In the genomic region with DNA sequence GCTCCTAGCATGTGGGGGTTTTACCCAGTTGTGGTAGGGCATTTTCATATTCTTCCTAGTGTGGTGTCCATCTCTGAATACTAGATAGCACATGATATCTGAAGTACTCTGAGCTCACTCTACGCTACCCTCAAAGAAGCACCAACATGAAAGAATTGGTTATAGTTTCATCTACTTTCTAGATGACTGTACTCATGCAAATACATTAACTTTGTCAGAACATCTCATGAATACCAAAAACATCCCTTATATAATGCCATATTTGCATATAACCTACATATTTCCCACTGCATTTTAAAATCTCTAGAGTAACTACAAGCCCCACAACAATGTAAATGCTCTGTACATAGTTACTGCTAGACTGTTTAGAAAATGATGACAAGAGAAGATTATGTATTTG, we compare ENCODE assay signal across 24 mouse cellular contexts. TPM values are rescaled to one million over a fixed set of nuclear protein-coding genes. Genes with fewer than 3 reads are reported as not detected.
A peak's percentile ranks its signal among the peaks of the same experiment; 100 is the strongest.
DNase-seq lines count a peak whose midpoint lies in the region; ATAC-seq and TF ChIP-seq lines count a peak whose summit lies in the region.
"Had no signal": no experiment of that assay in that cellular context is flagged by ENCODE, and none has a peak within 500 bp of the region (broad histone marks: within the 10 kb centered on the region; RNA-seq: fewer than 3 reads in every experiment).

No protein-coding gene starts in this region.

- no peak overlapping the region for H3K4me3 ChIP-seq in kidney, embryonic 15.5 days (replicated peaks)
- no peak overlapping the region for H3K4me3 ChIP-seq in CH12.LX (replicated peaks in 1 of 3; ENCODE audit: low read depth in 2 of 3, low read length in 2 of 3, poor library complexity in 1 of 3)
- H3K4me3 ChIP-seq in stomach, postnatal 0 days (ENCODE audit: low read depth, low read length): no peak overlapping the region

- peaks cover 21% of the 10 kb centered on the region for H3K4me1 ChIP-seq in kidney, embryonic 15.5 days
- peaks cover 2 to 51% of the 10 kb centered on the region in 2 experiments; a peak in 3 of 4 replicates for H3K4me1 ChIP-seq in CH12.LX (ENCODE audit: control insufficient read depth in 1 of 2, insufficient read depth in 2 of 2)
- peaks cover 6% of the 10 kb centered on the region for H3K4me1 ChIP-seq in stomach, postnatal 0 days (replicated peaks; ENCODE audit: control insufficient read depth, insufficient read depth)

- H3K27me3 ChIP-seq in kidney, embryonic 15.5 days: no peaks in the 10 kb centered on the region
- H3K27me3 ChIP-seq in CH12.LX (replicated peaks): no peaks in the 10 kb centered on the region
- H3K27me3 ChIP-seq in stomach, postnatal 0 days (ENCODE audit: control insufficient read depth, insufficient read depth, low read length): no peaks in the 10 kb centered on the region
- H3K27me3 ChIP-seq: Patski had no signal

- dilution Hi-C loops in CH12.LX (cut with MboI; ENCODE audit: extremely low pct_ligation_motif_present, extremely low pct_unique_long_range_greater_than_20kb, low sequenced_read_pairs): no loop called here

- H3K9ac ChIP-seq in kidney, embryonic 15.5 days: no peak overlapping the region
- H3K9ac ChIP-seq in CH12.LX (ENCODE audit: insufficient read depth, low read depth): no peak overlapping the region
- no peak overlapping the region for H3K9ac ChIP-seq in stomach, postnatal 0 days (ENCODE audit: low read length)

- no peak for DNase-seq in frontal cortex, postnatal 25 days (ENCODE audit: low spot score in 2 of 2)
- DNase-seq in kidney, adult 18-20 months: no peak
- DNase-seq in CH12.LX (ENCODE audit: extremely low read depth): no peak
- peak; percentile 22 for DNase-seq in telencephalon, adult 2 months (ENCODE audit: low read depth, low spot score)
- no peak for DNase-seq in right cerebral cortex, postnatal 36 days (ENCODE audit: low spot score in 2 of 2)
- no peak for DNase-seq in stomach, postnatal 0 days (ENCODE audit: low spot score)
- DNase-seq: adrenal gland, adult 2 months; adrenal gland, adult 8-10 months; adrenal gland, postnatal 10 days; adrenal gland, postnatal 14 days; adrenal gland, postnatal 25 days; adrenal gland, postnatal 36 days; B cell, adult 2 months; cerebellum, adult 11 months; cerebellum, adult 11-12 months; cerebellum, adult 18-20 months had no signal

- TF ChIP-seq RAD21 in CH12.LX (IDR thresholded peaks at IDR 0.05; ENCODE audit: low read depth, low read length): no peak

- H3K79me2 ChIP-seq in CH12.LX (replicated peaks; ENCODE audit: control insufficient read depth, extremely low read depth, insufficient read depth, poor library complexity, severe bottlenecking): no peaks in the 10 kb centered on the region

- no peaks in the 10 kb centered on the region for H3K36me3 ChIP-seq in kidney, embryonic 15.5 days
- no peaks in the 10 kb centered on the region for H3K36me3 ChIP-seq in CH12.LX (replicated peaks in 1 of 2; ENCODE audit: control insufficient read depth in 1 of 2, insufficient read depth in 1 of 2, low read length in 1 of 2)
- H3K36me3 ChIP-seq in stomach, postnatal 0 days (ENCODE audit: control insufficient read depth, insufficient read depth, low read length): no peaks in the 10 kb centered on the region
- H3K36me3 ChIP-seq: G1E had no signal

- TF ChIP-seq POLR2A in CH12.LX (IDR thresholded peaks at IDR 0.05; ENCODE audit: low read depth, low read length): no peak

- WGBS in kidney, embryonic 15.5 days: 93% methylated on average over 1 of the region's 1 CpGs
- WGBS in stomach, postnatal 0 days: 97% methylated on average over 1 of the region's 1 CpGs

- ATAC-seq in frontal cortex, adult (ENCODE audit: low TSS enrichment): peak; percentile 89
- no peak for ATAC-seq in kidney, embryonic 15.5 days (replicated peaks; ENCODE audit: low FRiP score)
- ATAC-seq in stomach, postnatal 0 days (ENCODE audit: low FRiP score, low TSS enrichment): no peak
- ATAC-seq: activated CD4-positive, CD25-positive, alpha-beta regulatory T cell, adult 4 months; CD4-positive, CD25-positive, alpha-beta regulatory T cell, adult 4 months; Patski had no signal

- 0 out of 2 replicates have a peak, but pooled peaks have one; percentile 31 for TF ChIP-seq EP300 in CH12.LX (IDR thresholded peaks at IDR 0.05; ENCODE audit: low read length)
- no peak for TF ChIP-seq EP300 in stomach, postnatal 0 days (optimal IDR thresholded peaks at IDR 0.05)

- in situ Hi-C loops in CH12.LX (cut with MboI; ENCODE audit: low pct_ligation_motif_present, low pct_unique_long_range_greater_than_20kb, low sequenced_read_pairs): no loop called here

- H3K27ac ChIP-seq in kidney, embryonic 15.5 days: peak overlapping the region; percentile 3; the same call in 1 of the 2 replicates
- H3K27ac ChIP-seq in CH12.LX (ENCODE audit: insufficient read depth, low read depth): no peak overlapping the region
- H3K27ac ChIP-seq in stomach, postnatal 0 days (replicated peaks): no peak overlapping the region

- H3K4me2 ChIP-seq in kidney, embryonic 15.5 days: no peak overlapping the region
- no peak overlapping the region for H3K4me2 ChIP-seq in CH12.LX (ENCODE audit: insufficient read depth, low read depth, poor library complexity, severe bottlenecking)
- no peak overlapping the region for H3K4me2 ChIP-seq in stomach, postnatal 0 days (replicated peaks; ENCODE audit: low read depth)

- TF ChIP-seq CTCF in CH12.LX (conservative IDR thresholded peaks at IDR 0.05 in 1 of 2, IDR thresholded peaks at IDR 0.05 in 1 of 2; ENCODE audit: low read depth in 2 of 2, low read length in 2 of 2): no peak
- no peak for TF ChIP-seq CTCF in stomach, postnatal 0 days (IDR thresholded peaks at IDR 0.05; ENCODE audit: low read depth)

- H3K9me3 ChIP-seq in kidney, embryonic 15.5 days (replicated peaks): no peaks in the 10 kb centered on the region
- no peaks in the 10 kb centered on the region for H3K9me3 ChIP-seq in CH12.LX (replicated peaks; ENCODE audit: low read length)
- no peaks in the 10 kb centered on the region for H3K9me3 ChIP-seq in stomach, postnatal 0 days (ENCODE audit: control insufficient read depth, low read length)
- H3K9me3 ChIP-seq: G1E had no signal

TF ChIP-seq in CH12.LX, 34 proteins besides CTCF, POLR2A, EP300 and RAD21:
- TF ChIP-seq JUND (conservative IDR thresholded peaks at IDR 0.05; ENCODE audit: low read depth, low read length) (peak; percentile 59), ETS1 (conservative IDR thresholded peaks at IDR 0.05; ENCODE audit: low read depth, low read length) (no peak), IRF4 (IDR thresholded peaks at IDR 0.05; ENCODE audit: low read depth, low read length) (peak; percentile 19; the same call in 1 of the 2 replicates), JUN (IDR thresholded peaks at IDR 0.05; ENCODE audit: insufficient read depth, low read depth, low read length) (peak; percentile 13; the same call in 1 of the 2 replicates)

RNA-seq across cellular contexts. Expression of a gene that starts 23.2 kb away (rescaled TPM):
- 22.2 and 27.5 TPM in 2 replicates for polyA plus RNA-seq in kidney, embryonic 15.5 days (2015; fragmentation: Nextera tagmentation; extraction: Ambion mirVana)
- not detected in 2 replicates for total RNA-seq in CH12.LX (2012; rRNA removed)
- 0.31 and 0.63 TPM in 2 replicates for total RNA-seq in CH12.LX (2014; rRNA removed)
- 0.57 and 0.64 TPM in 2 replicates for polyA plus RNA-seq in CH12.LX (2012; ENCODE audit: insufficient read length, low read depth)
- 56.8 and 65.4 TPM in 2 replicates for polyA plus RNA-seq in stomach, postnatal 0 days (2015; fragmentation: Nextera tagmentation; extraction: Ambion mirVana)
- total RNA-seq: MEL had no signal
- polyA plus RNA-seq: activated CD4-positive, CD25-positive, alpha-beta regulatory T cell, adult 4 months; C2C12 had no signal

Comparison
In these comparisons a context has a peak if more than half of its experiments do, and no peak if none do; other contexts are left out.
1. RNA of a gene that starts 23.2 kb away (polyA plus RNA-seq): 56.8 to 65.4 TPM in stomach, postnatal 0 days and 22.2 to 27.5 TPM in kidney, embryonic 15.5 days; 0.57 to 0.64 TPM in CH12.LX; every median in the first group is over 10 times any median in the second.